10 mouse cellular contexts compared by ENCODE assay signal in the genomic region with DNA sequence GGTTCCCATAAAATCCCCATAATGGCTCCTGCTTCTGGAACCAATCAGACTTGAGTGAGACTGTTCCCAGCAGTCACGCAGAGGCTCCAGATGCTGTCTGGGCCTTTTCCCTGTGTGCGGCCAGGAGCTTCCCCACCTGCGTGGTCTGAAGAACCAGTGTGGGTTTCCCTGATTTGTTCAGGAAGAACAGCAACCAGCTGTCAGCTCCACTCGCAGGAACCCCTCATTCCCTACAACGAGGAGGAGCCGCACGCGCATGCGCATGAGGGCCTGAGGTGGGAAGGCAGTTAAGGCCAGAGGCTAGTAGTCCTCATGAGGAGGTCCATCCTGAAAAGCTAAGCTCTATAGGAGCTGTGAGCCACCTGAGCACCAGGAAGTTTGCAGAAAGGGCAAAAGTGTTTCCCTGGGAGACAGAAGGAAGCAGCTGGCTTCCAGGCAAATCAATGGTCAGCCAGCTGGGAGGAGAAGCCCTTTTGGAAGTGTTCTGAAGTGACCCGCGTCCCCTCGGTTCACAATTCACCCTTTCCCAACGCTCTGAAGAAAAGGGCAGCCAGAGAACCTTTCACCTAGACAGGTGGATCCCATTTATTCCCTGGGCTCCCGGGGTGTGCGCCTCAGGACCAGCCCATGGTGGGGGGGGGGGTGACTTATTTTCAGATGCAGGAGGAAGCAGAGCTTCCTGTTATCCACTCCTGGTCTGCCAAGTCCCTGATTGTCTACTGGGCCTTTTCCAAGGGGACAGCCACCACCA. TPM values are rescaled to one million over a fixed set of nuclear protein-coding genes. Genes with fewer than 3 reads are reported as not detected.
DNase-seq lines count a peak whose midpoint lies in the region; ATAC-seq lines count a peak whose summit lies in the region.
"Had no signal": no experiment of that assay in that cellular context is flagged by ENCODE, and none has a peak within 500 bp of the region (broad histone marks: within the 10 kb centered on the region; RNA-seq: fewer than 3 reads in every experiment).

No protein-coding gene starts in this region.

- no peak for ATAC-seq in midbrain, embryonic 14.5 days (ENCODE audit: low FRiP score, low TSS enrichment)
- ATAC-seq in intestine, embryonic 16.5 days = 0 out of 2 replicates have a peak, but pooled peaks have one; percentile 7
- ATAC-seq in forebrain, embryonic 11.5 days (replicated peaks; ENCODE audit: low FRiP score) = no peak

- H3K36me3 ChIP-seq in midbrain, embryonic 10.5 days = no peaks in the 10 kb centered on the region
- no peaks in the 10 kb centered on the region for H3K36me3 ChIP-seq in midbrain, embryonic 14.5 days (ENCODE audit: control insufficient read depth, insufficient read depth, low read length)
- H3K36me3 ChIP-seq in intestine, embryonic 16.5 days (ENCODE audit: control insufficient read depth, insufficient read depth, low read length) = no peaks in the 10 kb centered on the region
- no peaks in the 10 kb centered on the region for H3K36me3 ChIP-seq in forebrain, embryonic 11.5 days (ENCODE audit: control insufficient read depth, insufficient read depth, low read length)

- H3K4me3 ChIP-seq in midbrain, embryonic 10.5 days = no peak overlapping the region
- H3K4me3 ChIP-seq in midbrain, embryonic 14.5 days (replicated peaks; ENCODE audit: low read depth, low read length) = no peak overlapping the region
- H3K4me3 ChIP-seq in intestine, embryonic 16.5 days (ENCODE audit: low read length) = no peak overlapping the region
- H3K4me3 ChIP-seq in forebrain, embryonic 11.5 days (ENCODE audit: low read depth, low read length) = no peak overlapping the region

- H3K9me3 ChIP-seq in midbrain, embryonic 10.5 days (replicated peaks) = no peaks in the 10 kb centered on the region
- no peaks in the 10 kb centered on the region for H3K9me3 ChIP-seq in midbrain, embryonic 14.5 days (ENCODE audit: control insufficient read depth, low read length)
- H3K9me3 ChIP-seq in intestine, embryonic 16.5 days (ENCODE audit: control insufficient read depth, low read length) = no peaks in the 10 kb centered on the region
- H3K9me3 ChIP-seq in forebrain, embryonic 11.5 days (ENCODE audit: control insufficient read depth, low read length) = no peaks in the 10 kb centered on the region

- peaks cover 5% of the 10 kb centered on the region for H3K27me3 ChIP-seq in midbrain, embryonic 10.5 days (ENCODE audit: low read depth, poor library complexity, severe bottlenecking)
- no peaks in the 10 kb centered on the region for H3K27me3 ChIP-seq in midbrain, embryonic 14.5 days (ENCODE audit: control insufficient read depth, insufficient read depth, low read length)
- no peaks in the 10 kb centered on the region for H3K27me3 ChIP-seq in intestine, embryonic 16.5 days (replicated peaks; ENCODE audit: control insufficient read depth, insufficient read depth, low read length)
- H3K27me3 ChIP-seq in forebrain, embryonic 11.5 days (ENCODE audit: control insufficient read depth, insufficient read depth, low read length) = no peaks in the 10 kb centered on the region

- no peak overlapping the region for H3K4me2 ChIP-seq in midbrain, embryonic 14.5 days (ENCODE audit: low read length)
- H3K4me2 ChIP-seq in intestine, embryonic 16.5 days (ENCODE audit: low read depth, low read length) = no peak overlapping the region
- H3K4me2 ChIP-seq in forebrain, embryonic 11.5 days (ENCODE audit: low read depth, low read length, severe bottlenecking) = no peak overlapping the region

- no peak overlapping the region for H3K9ac ChIP-seq in midbrain, embryonic 14.5 days (replicated peaks; ENCODE audit: low read length)
- H3K9ac ChIP-seq in intestine, embryonic 16.5 days (ENCODE audit: low read depth, low read length) = no peak overlapping the region; the same call in 1 of the 2 replicates
- H3K9ac ChIP-seq in forebrain, embryonic 11.5 days (ENCODE audit: low read length) = no peak overlapping the region

- H3K27ac ChIP-seq in midbrain, embryonic 10.5 days (replicated peaks) = no peak overlapping the region; the same call in 1 of the 2 replicates
- H3K27ac ChIP-seq in midbrain, embryonic 14.5 days (replicated peaks; ENCODE audit: low read depth, low read length) = no peak overlapping the region
- H3K27ac ChIP-seq in intestine, embryonic 16.5 days (ENCODE audit: low read length) = peak overlapping the region; percentile 45
- no peak overlapping the region for H3K27ac ChIP-seq in forebrain, embryonic 11.5 days (ENCODE audit: low read depth, low read length)
- H3K27ac ChIP-seq: macrophage had no signal

- DNase-seq in cerebellum, postnatal 10 days = peak; percentile 18 to 29
- no peak for DNase-seq in cerebellum, adult 18-20 months
- peak; percentile 17 for DNase-seq in midbrain, embryonic 10.5 days (ENCODE audit: low spot score)
- DNase-seq in midbrain, embryonic 14.5 days = no peak
- DNase-seq in testis, postnatal 14 days (ENCODE audit: low spot score) = peak; percentile 79
- no peak for DNase-seq in frontal cortex, adult 2 months (ENCODE audit: extremely low spot score in 1 of 2, low spot score in 1 of 2)
- DNase-seq in forebrain, embryonic 11.5 days (ENCODE audit: low spot score) = no peak
- DNase-seq: cerebellum, postnatal 36 days had no signal

- 73% methylated on average over 15 of the region's 15 CpGs for WGBS in midbrain, embryonic 10.5 days
- WGBS in midbrain, embryonic 14.5 days = 71% methylated on average over 15 of the region's 15 CpGs
- WGBS in intestine, embryonic 16.5 days = 60% methylated on average over 15 of the region's 15 CpGs
- 73% methylated on average over 15 of the region's 15 CpGs for WGBS in forebrain, embryonic 11.5 days

- H3K4me1 ChIP-seq in midbrain, embryonic 10.5 days = peaks cover 26% of the 10 kb centered on the region
- H3K4me1 ChIP-seq in midbrain, embryonic 14.5 days (ENCODE audit: control insufficient read depth, insufficient read depth, low read length) = peaks cover 3% of the 10 kb centered on the region
- peaks cover 25% of the 10 kb centered on the region for H3K4me1 ChIP-seq in intestine, embryonic 16.5 days (ENCODE audit: control insufficient read depth, insufficient read depth, low read length)
- H3K4me1 ChIP-seq in forebrain, embryonic 11.5 days (replicated peaks; ENCODE audit: control insufficient read depth, insufficient read depth, low read length) = peaks cover 4% of the 10 kb centered on the region; the same call in 1 of the 2 replicates

RNA-seq across cellular contexts. Expression of a gene that starts 23.0 kb away (rescaled TPM):
- 6.2 and 6.5 TPM in 2 replicates for polyA plus RNA-seq in midbrain, embryonic 10.5 days (2016; fragmentation: Nextera tagmentation; extraction: Ambion mirVana)
- 12.9 and 13.7 TPM in 2 replicates for polyA plus RNA-seq in midbrain, embryonic 14.5 days (2014; fragmentation: Nextera tagmentation; extraction: Ambion mirVana)
- 22.6 and 25.2 TPM in 2 replicates for polyA plus RNA-seq in intestine, embryonic 16.5 days (2015; fragmentation: Nextera tagmentation; extraction: Ambion mirVana)
- polyA plus RNA-seq in frontal cortex, adult 2 months (2012; rRNA removed) = 22.4 and 23.9 TPM in 2 replicates
- 5.7 and 6.1 TPM in 2 replicates for polyA plus RNA-seq in forebrain, embryonic 11.5 days (2014; fragmentation: Nextera tagmentation; extraction: Ambion mirVana)

RNA-seq across cellular contexts. Expression of a gene that starts 44.0 kb away (rescaled TPM):
- 2.2 and 2.8 TPM in 2 replicates for polyA plus RNA-seq in midbrain, embryonic 10.5 days (2016; fragmentation: Nextera tagmentation; extraction: Ambion mirVana)
- polyA plus RNA-seq in midbrain, embryonic 14.5 days (2014; fragmentation: Nextera tagmentation; extraction: Ambion mirVana) = 1.8 and 1.9 TPM in 2 replicates
- 5.1 TPM in 2 replicates for polyA plus RNA-seq in intestine, embryonic 16.5 days (2015; fragmentation: Nextera tagmentation; extraction: Ambion mirVana)
- polyA plus RNA-seq in frontal cortex, adult 2 months (2012; rRNA removed) = 8.9 and 9.2 TPM in 2 replicates
- 3.0 and 3.2 TPM in 2 replicates for polyA plus RNA-seq in forebrain, embryonic 11.5 days (2014; fragmentation: Nextera tagmentation; extraction: Ambion mirVana)

Comparison
In these comparisons a context has a peak if more than half of its experiments do, and no peak if none do; other contexts are left out.
1. DNase-seq: peak in cerebellum, postnatal 10 days (2 of 2), midbrain, embryonic 10.5 days (single experiment) and testis, postnatal 14 days (single experiment); none in cerebellum, adult 18-20 months (0 of 2), midbrain, embryonic 14.5 days (single experiment), frontal cortex, adult 2 months (0 of 2) and forebrain, embryonic 11.5 days (single experiment).